Mouse (Mus musculus): Measurements from ENCODE around the gene Tmem212. TPM values are rescaled to one million over a fixed set of nuclear protein-coding genes. Genes with fewer than 3 reads are reported as not detected.

The Tmem212 gene
- total RNA-seq, 4 experiments from 2014 or later: not detected

DNA sequence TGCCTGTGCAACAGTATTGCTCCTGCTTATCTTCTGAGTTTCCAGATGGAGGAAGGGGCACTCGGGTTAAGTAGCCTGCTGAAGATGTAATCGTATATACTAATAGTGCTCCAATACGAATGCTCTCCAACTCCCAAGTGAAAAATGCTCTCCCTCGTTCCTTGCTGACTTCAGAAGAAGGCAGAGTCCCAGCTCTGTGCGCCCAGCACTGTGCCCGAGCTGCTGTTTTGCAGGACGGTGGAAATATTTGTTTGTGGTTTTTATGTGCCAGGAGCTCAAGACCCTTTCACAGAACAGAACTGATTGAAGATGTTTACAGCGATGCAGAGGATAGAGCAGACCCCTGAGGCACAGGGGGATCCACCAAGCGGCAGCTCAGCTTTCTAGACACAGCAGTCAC lies 55.9 kb downstream of the Tmem212 start:
- DNase-seq: no peak

DNA sequence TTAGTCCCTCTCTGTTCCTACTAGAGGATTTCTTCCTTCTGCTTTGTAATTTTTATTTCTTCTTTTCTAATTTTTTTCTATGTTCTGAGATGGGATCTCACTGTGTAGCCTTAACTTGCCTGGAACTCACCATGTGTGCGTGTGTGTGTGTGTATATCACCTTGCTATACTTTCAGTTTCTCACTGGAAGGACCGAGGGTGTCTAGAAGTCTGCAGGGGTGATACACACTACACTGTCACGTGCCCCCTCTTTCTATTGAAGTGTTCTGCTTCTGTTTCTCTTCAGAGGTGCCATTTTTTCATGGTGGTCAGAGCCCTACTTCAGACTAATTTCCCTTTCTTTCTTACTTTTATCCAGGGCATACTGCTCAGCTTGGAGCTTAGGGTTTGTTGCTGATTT lies 56.4 kb downstream of the Tmem212 start:
- no peak for DNase-seq

DNA sequence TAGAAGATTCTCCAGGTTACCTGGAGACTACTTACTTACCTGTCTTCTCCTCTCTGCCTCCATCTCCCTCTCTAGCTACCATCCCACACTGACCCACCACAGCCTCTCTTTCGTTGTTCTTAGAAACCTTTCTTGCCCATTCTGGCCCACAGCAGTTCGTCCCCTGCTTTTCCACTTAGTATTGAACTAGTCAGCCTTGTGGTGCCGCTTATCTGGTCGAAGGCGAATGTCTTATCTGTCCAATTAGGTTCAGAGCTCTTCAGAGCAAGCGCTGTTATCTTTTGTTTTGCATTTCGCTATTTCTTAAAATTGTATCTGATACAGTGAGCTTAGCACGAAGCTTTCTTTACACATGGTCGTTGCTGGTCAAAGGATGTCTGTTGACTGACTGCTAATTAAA lies 56.9 kb downstream of the Tmem212 start:
- no peak for DNase-seq

DNA sequence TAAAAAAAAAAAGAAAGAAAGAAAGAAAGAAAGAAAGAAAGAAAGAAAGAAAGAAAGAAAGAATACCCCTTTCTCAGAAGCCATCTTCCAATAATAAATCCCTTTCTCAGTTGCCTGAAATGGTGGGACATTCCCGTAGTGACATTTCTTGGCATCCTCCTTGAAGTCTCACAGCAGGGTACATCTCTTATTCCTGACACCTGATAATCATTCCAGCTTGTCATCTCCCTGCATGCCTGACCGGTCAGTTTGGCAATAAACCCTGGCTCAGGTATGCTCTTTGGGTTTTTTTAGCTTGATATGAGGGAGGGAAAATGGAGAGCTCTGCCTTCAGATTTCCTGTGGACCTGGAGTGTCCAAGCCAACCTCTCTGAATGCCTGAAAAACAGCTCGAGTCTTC lies 59.9 kb downstream of the Tmem212 start:
- DNase-seq: no peak

GRCm38 (mm10) chr3:27835786-27836185 lies 60.4 kb downstream of the Tmem212 start:
- no peak for DNase-seq

DNA sequence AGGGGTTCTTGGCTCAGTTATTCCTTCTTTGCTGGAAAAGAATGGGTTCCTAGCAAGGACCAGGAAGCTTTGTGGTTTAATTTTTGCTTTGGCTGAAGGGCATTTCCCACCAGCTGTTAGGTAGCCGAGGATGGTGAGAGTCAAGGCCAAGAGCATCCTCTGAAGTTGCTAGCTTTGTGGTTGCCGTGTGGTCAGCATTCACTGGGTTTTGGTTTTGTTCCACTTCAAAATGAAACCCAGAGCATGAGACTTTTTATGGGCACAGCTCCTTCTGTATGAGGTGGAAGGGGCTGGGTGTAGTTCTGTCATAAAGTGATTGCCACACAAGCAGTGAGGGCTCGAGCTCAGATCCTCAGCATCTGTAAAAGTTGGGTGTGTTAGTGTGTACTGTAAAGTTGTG lies 67.4 kb downstream of the Tmem212 start:
- no peak for DNase-seq

GRCm38 (mm10) chr3:27827236-27827635 lies 68.9 kb downstream of the Tmem212 start:
- no peak for DNase-seq

- DNase-seq: no peak
Observed at GRCm38 (mm10) chr3:27825985-27826384, 70.2 kb downstream of the Tmem212 start.

Other genes with a start within 250 kb of the Tmem212 start
- 100 to 1,000 TPM in 3 of 4 experiments, 10 to 100 TPM in 1; 97.2 to 128 (median 115) TPM for gene Fndc3b, start 185.1 kb downstream of the Tmem212 start, total RNA-seq (2022)
- 1 to 10 TPM; 4.8 to 8.0 (median 6.3) TPM for gene Pld1, start 42.3 kb upstream of the Tmem212 start, total RNA-seq (2022)